Mouse (Mus musculus) neural tube, embryonic 10.5 days (tissue): Measurements from ENCODE around the gene Sugct.
A peak's percentile ranks its signal among the peaks of the same experiment; 100 is the strongest.

Source experiments
- DNase-seq: peaks from one replicate; pipeline ENCODE4 v3.0.0-alpha.2; 2017; ENCODE audit warnings: low spot score; ENCODE audit errors: extremely low spot score

Gene Sugct

DNA sequence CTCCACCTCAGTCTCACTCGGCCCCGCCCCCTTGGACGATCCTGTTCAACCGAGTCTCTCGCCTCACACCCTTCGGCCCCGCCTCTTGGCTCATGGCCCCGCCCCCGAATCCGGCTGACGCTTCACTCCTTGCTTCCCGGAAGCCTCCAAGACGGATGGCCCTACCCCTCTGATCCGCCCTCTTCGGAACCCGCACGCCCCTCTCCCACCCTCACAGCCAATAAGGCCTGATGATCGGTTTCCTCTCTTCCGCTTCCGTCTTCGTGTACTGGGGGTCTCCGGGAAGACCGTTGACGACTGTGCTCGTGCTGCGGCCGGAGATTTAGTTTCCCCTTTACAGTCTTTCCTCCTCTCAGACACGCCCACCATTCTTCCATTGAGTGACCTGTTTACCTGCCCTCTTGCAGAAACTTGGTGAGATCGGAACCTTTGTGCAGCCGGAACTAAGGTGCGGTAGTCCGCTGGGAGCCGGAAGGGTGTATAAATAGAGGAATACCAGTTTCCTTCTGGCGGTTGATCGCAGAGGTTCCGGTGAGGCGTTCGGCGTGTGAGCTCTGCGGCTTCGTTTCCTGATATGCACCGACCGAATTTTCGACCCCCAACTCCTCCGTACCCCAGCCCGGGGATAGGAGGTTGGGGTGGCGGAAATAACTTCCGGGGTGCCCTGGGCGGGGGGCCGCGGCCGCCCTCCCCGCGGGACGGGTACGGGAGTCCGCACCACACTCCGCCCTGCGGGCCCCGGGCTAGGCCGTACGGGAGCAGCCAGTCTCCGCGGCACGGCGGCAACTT lies at the start of gene Sugct, which contains the start of gene Mplkip:
TSS of gene Sugct (minus strand) at position 643 of the 789 bp plus-strand sequence.
TSS of gene Mplkip (plus strand) at position 282 of the 789 bp plus-strand sequence.
- DNase-seq = peak; percentile 100

DNA sequence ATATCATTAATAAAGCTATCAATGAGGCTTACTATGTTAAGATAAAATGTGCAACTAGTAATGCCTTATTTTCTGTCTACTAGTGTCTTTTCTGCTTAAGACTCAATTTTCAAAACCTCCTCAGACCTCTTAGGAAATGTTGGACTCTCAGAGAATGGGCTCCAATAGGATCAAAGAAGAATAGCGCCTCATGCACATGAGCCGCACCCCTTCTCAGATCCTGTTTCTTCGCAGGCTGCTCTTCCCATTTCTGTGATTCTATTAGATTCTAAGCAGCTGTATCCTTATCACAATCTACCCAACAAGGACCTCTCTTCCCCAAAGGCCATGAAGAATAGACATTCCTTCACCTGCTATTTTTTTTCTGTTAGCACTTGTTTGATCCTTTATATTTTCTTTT lies 33.4 kb upstream of the Sugct start:
- DNase-seq = no peak

DNA sequence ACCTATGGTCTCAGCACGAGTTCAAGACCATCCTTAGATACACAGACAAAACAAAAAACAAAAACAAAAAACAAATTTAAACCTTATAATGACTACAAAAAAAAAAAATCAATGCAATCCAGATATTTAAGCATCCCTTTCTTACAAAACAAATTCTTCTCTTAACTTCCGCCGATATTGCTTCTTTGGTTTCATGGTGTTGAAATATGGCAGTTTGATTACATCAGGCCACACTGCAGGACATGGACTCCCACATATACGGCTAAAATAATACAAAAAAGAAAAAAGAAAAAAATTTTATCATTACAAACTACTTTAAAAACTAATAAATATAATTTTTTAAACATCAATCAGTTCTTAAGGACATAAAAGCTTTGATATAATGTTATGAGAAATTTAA lies 32.6 kb upstream of the Sugct start:
- no peak for DNase-seq

DNA sequence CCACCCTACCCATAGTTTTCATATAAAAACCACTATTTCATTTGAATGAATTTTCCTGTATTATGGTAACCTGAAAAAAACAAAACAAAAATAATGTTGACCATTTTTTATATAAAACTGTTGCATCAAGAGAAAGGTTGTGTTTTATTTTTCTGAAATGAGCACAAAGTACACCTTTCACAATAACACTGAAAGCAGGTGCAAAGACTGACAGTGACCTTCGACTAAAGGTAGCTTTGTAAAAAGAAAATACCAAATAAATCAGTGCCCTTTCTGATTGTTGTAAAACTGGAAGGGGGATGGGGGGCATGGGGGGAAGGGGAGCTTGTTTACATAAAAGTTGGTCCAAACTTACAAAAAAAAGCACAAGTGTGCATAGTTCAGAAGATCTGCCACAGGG lies 22.0 kb upstream of the Sugct start:
- no peak for DNase-seq

DNA sequence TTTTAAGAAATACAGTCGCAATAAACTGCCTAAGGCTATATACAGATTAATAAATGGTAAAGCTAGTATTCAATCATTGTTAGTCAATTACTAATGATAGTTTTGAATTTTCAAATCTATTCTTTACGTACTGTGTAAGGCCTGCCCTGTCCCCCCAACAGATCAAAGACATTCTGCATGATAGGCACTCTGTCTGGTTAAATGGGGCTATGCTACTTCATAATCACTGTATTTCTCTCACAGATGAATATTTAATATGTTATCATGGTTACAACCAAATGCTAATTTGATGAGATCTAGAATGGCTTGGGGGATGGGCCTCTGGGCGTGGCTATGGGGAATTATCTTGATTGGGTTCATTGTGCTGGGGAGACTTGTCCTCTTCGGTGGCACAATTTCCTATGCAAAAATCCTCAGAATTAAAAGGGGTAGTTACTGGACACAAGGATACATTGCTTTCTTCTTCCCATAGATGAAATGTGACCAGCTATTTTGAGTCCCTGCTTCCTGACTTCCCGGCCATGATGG lies 13.5 kb upstream of the Sugct start:
- no peak for DNase-seq

DNA sequence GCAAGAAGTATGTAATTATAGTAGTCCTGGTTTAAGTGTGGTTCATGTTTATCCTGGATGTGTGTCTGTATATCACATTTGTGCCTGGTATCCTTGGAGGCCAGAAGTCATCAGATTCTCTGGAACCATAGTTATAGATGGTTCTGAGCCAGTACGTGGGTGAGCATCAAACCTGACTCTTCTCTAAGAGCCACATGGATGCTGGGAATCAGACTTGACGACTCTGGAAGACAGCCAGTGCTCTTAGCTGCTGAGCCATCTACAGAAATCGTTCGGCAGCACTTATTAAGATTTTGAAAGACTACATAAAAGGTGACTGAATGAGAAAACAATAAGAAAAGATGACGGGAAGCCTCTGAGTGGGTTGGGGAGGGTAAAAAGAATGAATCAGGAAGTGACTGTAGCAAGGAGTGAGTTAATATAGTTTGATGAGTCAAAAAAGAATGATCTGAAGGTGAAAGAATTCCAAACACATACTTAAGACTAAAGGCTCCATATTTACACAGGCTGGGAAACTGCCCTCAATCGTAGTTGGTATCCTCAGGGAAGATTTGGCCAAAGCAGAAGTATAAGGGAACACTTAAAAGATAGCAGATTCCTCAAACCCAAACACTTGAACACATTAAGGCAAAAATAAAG lies 10.0 kb upstream of the Sugct start:
- DNase-seq = no peak

DNA sequence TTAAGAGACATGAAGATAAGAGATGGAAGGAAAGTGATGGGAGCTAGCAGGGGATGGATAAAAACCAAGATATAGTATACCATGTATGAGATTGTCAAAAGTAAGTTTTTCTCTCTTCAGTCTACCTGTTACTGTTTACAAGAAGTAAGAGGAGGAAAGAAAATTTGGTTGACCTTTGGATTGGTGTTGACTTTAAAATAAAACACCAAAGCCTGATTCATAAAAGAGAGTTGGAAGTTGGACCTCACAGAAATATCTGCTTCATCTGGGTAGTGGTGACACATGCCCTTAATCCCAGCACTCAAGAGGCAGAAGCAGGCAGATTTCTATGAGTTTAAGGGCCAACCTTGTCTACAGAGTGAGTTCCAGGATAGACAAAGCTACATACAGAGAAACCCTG lies 7.0 kb upstream of the Sugct start:
- no peak for DNase-seq

DNA sequence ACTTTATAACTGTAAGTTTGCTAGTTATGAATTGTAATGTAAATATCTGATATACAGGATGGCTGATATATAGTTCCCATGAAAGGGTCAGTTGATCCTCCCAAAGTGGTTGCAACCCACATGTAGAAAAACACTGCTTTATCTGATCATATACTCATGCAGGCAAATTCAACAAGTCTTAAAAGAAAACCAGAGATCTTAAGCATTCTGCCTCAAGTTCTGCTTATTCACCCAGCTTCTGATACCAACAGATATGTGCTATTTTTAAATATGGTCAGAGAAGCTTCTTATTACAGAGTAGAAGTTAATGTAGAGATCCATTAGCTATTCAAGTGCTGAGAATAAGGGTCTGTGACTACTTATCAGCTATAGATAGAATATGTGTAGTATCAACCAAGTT lies 6.0 kb upstream of the Sugct start:
- DNase-seq = no peak

DNA sequence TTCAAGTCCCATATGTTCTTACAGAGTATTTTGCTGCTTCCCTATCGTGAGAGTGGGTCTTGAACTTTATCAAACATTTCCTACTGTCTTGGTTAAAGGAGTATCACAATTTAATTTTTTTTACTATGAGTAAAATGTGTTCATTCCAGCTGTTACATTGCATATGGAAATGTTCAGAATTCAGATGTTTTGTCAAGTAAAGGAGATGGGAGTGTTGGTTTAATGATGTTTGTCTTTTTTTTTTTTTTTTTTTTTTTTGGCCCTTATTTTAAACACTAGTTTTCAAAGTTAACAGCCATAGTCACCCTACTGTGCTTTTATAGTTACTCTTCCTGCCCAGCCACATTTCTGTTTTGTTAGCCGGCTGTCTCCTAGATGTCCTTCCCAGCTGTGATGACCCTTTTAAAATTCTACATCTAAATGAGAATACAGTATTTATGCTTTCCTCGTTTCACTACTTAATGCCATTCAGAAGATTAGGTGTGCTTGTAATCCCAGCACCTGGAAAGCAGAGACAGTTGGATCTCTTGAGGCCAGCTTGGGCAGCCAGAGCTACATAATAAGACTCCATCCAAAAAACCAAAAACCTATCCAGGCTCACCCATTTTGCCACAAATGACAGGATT lies 4.8 kb upstream of the Sugct start:
- no peak for DNase-seq

DNA sequence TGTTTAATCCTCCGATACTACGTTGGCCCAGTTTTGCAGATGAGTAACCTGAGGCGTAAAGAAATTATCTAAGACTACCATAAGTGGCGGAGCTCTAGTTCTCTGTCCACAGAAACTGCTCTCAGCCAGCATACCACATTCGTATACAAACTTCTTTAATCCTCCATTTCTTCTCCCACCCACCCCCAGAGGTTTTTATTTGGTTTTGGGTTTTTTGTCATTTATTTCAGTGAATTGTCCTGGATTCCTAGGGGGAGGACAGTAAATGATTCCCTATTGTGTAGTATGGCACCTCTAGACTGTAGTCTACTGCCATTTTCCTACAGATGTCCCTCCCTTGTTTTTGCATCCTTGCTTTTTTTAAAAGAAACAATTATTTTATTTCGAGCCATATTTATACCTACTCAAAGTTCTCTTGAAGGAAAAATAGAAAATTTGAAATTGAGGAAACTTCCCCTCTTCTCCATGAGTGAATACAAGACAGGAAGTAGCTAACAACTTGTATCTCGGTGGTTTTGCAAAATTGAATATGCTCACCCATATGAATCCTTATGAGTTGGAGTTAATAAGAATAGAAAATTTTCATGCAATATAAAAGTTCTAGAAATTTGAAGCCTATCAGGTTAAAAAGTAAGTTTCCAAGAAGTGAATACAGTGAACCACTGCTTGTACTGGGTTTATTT lies 686 bp upstream of the Sugct start:
- no peak for DNase-seq

DNA sequence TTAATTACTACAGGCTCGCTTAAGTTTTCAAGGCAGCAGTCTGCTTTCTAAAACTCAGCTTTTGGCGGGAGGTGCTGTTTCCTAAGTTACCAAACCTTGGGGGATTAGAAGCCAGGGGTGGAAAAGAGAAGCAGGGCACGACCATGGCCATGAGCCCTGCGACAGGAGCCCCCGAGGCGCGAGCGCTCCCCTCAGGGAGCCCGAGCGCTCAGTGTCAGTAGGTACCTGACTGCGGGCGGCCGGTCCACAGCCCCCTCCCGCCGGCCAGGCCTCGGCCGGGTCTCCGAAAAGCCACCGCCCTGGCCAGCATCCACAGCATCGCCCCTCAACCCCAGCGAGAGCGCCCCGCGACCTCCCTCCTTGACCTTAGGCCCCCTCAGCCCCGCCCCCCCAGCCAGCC lies 939 bp downstream of the Sugct start:
- no peak for DNase-seq

DNA sequence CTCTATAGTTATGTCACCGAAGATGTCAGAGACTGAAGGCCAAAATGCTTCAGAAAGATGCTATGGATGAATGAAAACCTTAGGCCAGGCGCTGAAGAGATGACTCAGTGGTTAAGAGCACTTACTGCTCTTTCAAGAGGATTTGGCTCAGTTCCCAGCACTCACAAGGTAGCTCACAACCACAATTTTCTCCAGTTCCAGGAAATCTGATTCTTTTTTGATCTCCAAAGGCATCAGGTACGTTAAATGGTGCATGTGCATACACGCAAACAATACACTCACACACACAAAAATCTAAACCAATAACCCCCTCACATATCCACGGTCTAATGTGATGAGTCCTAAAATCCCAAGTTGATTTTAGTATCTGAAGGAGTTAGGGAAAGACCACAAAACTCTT lies 1.5 kb downstream of the Sugct start:
- DNase-seq = no peak

DNA sequence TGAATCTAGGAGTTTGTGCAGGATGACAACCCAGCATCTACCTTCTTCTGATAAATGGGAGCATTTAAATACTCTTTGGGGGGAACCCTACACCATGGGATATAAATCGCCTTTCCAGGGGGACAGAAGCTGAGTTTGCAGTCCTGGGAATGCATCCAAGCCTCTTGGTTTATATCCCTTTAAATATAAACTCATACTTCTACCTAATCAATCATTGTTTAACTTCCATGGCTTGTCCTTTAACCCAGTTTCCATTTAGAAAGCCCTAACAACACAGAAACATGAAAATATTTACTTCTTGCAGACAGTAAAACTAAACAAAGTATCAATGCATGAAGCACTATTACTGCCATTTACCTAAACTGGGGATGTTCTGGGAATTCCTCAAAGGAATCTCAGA lies 3.9 kb downstream of the Sugct start:
- no peak for DNase-seq

DNA sequence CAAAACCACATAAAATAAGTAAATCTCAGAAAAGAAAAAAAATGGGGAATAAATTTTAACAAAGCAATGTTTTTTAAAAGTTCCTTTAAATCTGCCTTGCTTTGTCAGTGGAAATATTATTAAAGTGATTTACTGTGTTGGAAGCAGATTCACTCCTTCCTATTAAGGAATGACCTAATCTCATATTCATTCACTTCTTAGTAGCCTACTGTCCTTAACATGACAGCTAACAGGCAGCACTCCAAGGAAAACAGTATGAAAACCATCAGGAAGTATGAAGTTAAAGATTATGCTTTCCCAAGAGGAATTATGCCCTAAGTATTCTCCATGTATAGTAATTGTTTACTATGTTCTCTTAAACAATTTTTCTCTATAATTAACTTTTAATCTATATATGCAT lies 4.7 kb downstream of the Sugct start:
- DNase-seq = no peak

DNA sequence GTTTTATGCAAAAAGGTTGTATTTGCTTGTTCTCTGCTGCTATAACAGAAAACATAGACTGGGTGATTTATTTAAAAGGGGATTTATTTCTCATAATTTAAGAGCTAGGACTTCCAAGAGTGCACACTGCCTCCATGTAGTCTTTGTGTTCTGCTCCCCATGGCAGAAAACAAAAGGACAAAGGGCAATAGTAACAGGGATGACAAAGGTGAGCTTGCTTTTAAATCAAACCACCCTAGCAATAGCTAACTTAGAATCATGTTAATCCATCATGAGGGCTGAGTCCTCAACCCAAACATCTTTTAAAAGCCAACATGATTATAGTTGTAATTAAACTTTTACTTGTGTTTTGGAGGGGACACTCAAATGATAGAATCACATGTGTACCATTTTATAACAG lies 5.9 kb downstream of the Sugct start:
- DNase-seq = no peak

DNA sequence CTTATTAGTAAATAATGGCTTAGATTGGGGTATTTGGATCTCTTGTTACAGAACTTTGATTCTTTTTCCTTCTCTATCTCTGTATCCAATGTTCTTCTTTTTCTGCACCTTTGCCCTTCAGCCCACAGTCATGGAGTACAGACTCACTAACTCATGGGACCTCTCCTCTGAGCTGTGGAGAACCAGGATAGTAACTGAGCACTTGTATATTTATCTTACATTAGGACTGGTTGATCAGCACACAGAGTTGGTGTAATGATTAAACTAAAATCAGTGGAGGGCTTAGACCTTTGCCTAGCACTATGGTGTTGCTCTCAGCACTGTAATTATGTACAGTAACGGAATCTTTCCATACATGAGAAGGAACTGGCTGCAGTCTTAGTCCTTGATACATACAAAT lies 24.2 kb downstream of the Sugct start:
- DNase-seq = no peak

DNA sequence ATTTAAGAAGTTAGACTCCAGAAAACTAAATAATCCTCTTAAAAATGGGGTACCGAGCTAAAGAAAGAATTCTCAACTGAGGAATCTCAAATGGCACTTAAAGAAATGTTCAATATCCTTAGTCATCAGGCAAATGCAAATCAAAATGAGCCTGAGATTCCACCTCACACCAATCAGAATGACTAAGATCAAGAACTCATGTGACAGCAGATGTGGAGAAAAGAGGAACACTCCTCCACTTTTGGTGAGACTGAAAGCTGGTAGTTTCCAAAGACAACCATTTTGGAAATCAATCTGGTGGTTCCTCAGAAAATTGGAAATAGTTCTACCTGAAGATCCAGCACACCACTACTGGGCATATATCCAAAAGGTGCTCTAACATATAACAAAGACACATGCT lies 28.0 kb downstream of the Sugct start:
- DNase-seq = no peak

DNA sequence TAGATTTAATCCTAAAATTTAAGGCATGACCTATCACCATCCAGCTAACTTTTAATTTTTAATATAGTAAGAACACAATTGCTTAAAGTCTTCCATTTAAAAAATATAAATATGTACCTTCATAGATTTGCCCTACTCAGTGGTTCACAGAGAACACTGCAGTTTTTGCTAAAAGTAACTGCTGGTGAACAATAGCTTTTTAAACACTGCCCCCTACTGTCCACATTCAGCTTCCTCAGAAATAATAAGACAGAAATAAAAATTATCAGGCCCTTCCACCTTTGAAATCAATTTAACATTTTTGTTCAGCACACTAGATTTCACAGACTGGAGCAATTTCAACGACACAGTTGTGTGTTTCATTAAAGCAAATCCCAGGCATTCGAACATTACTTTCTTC lies 53.1 kb downstream of the Sugct start:
- DNase-seq = no peak

DNA sequence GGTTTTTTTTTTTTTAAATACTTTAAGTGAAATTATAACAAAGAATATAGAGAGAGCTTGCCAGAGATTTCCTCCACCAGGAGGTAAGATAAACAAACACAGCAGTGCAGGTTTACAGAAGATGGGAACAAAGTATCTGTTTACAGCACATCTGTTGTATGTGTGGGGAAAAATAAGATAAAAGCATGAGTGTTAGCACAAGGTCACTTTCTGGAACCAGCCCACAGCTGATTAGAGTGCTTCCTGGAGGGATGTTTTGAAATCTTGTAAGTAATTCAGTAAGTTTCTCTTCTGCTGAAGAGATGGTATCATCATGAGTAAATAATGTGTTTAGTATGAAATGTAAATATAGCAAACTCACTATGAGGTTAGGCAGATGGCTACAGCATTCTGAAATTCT lies 57.3 kb downstream of the Sugct start:
- no peak for DNase-seq

DNA sequence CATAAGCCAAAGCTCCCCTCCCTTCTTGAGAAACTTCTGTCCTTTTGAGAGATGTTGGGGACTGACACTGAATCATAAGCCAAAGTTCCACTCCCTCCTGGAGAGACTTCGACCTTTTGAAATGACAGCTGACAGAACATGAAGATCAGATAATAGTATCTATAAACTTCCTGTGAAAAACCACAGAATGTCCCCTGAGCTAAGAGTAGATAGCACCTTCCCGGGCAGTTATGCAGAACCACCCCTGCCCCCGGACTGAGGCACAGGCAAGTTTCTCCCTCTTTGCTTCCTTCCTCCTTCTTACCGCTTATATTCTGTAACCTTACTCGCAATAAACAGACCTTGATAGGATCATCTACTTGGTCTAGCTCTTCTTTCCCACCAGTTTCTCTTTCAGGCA lies 68.2 kb downstream of the Sugct start:
- DNase-seq = no peak

DNA sequence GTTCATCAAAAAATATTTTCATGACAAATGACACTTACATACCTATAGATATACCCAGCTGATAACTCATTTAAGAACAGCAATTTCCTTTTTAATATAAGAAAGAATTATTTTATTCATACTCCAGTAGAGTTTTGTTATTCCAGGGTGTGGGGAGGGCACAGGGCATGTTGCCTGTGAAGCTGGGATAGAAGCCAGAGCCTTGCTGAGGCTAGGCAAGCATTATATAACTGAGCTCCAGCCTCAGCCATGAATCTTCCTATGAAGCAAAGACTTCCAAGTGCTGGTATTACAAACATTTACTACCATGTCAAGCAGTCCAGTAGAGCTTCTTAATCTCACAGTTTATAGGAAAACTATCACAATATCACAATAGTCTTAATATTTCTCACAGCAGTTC lies 70.4 kb downstream of the Sugct start:
- DNase-seq = no peak

DNA sequence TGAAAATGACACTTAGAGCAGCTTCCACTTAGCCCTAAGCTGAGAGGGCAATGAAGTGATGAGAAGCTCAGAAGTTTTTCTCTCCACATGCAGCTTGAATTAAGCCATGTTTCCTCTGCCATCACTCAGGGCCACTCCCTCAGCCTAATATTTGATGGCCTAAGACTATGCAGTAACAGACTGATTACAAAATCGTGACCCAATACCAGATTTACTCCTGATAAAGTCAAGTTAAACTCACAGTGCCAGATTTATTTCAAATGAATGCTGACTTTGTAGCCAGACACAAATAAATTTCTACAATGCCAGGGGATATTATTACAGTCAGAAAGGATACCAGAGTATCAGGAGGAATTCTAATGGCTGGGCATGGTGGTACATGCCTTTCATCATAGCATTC lies 89.1 kb downstream of the Sugct start:
- DNase-seq = no peak
